Comparison of ENCODE assay signal across 7 mouse cellular contexts in genomic region chr11:114446617-114447460, GRCm38 (mm10).
DNase-seq lines count a peak whose midpoint lies in the region; ATAC-seq lines count a peak whose summit lies in the region.

No protein-coding gene starts in this region.

- ATAC-seq in heart, embryonic 14.5 days (ENCODE audit: insufficient number of reproducible peaks, insufficient read depth, low FRiP score, low read depth): peak; percentile 44; the same call in 1 of the 2 replicates

- no peaks in the 10 kb centered on the region for H3K9me3 ChIP-seq in heart, embryonic 14.5 days (ENCODE audit: control insufficient read depth, low read length)
- no peaks in the 10 kb centered on the region for H3K9me3 ChIP-seq in limb, embryonic 10.5 days (replicated peaks)

- peaks cover 26 to 35% of the 10 kb centered on the region in 2 experiments for H3K4me1 ChIP-seq in heart, embryonic 14.5 days (ENCODE audit: control insufficient read depth in 2 of 2, insufficient read depth in 2 of 2, low read length in 2 of 2)
- H3K4me1 ChIP-seq in limb, embryonic 10.5 days: peaks cover 40% of the 10 kb centered on the region

- H3K9ac ChIP-seq in heart, embryonic 14.5 days (ENCODE audit: low read length): peak overlapping the region; percentile 52

- DNase-seq in adrenal gland, postnatal 10 days: peak; percentile 56
- peak; percentile 26 for DNase-seq in embryo, embryonic 11.5 days (ENCODE audit: low read depth, low spot score)
- DNase-seq in limb, embryonic 10.5 days (ENCODE audit: low spot score): peak; percentile 61
- peak; percentile 61 for DNase-seq in mesoderm, embryonic 11.5 days (ENCODE audit: low read depth, low spot score)
- peak; percentile 78 for DNase-seq in splenic B cell, adult 2 months (ENCODE audit: low read depth, low spot score)
- no peak for DNase-seq in left cerebral cortex, adult 9 months (ENCODE audit: low spot score in 2 of 2)

- H3K4me2 ChIP-seq in heart, embryonic 14.5 days (ENCODE audit: low read length): peak overlapping the region; percentile 63

- peak overlapping the region; percentile 23 to 33 for H3K4me3 ChIP-seq in heart, embryonic 14.5 days (ENCODE audit: control insufficient read depth in 1 of 2, insufficient read depth in 1 of 2, low read depth in 1 of 2, low read length in 2 of 2)
- peak overlapping the region; percentile 43 for H3K4me3 ChIP-seq in limb, embryonic 10.5 days

- peaks cover 7% of the 10 kb centered on the region; the same call in 1 of the 2 replicates for H3K27me3 ChIP-seq in heart, embryonic 14.5 days (ENCODE audit: control insufficient read depth, insufficient read depth, low read length)
- H3K27me3 ChIP-seq in limb, embryonic 10.5 days (ENCODE audit: low read depth, poor library complexity, severe bottlenecking): peaks cover 48% of the 10 kb centered on the region
- H3K27me3 ChIP-seq in splenic B cell, adult 2 months (ENCODE audit: control insufficient read depth, insufficient read depth, low read length, poor library complexity, severe bottlenecking): no peaks in the 10 kb centered on the region

- H3K27ac ChIP-seq in heart, embryonic 14.5 days (replicated peaks in 1 of 2; ENCODE audit: control insufficient read depth in 1 of 2, insufficient read depth in 1 of 2, low read depth in 2 of 2, low read length in 2 of 2): peak overlapping the region; percentile 14 to 31; a peak in 1 of 4 replicates
- H3K27ac ChIP-seq in limb, embryonic 10.5 days: peak overlapping the region; percentile 23; the same call in 1 of the 2 replicates

- no peaks in the 10 kb centered on the region for H3K36me3 ChIP-seq in heart, embryonic 14.5 days (ENCODE audit: control insufficient read depth, insufficient read depth, low read length)
- H3K36me3 ChIP-seq in limb, embryonic 10.5 days: no peaks in the 10 kb centered on the region
- H3K36me3 ChIP-seq in splenic B cell, adult 2 months (ENCODE audit: control insufficient read depth, insufficient read depth, low read length, poor library complexity, severe bottlenecking): no peaks in the 10 kb centered on the region

- WGBS in heart, embryonic 14.5 days: 3% methylated on average over 18 of the region's 23 CpGs
- 8% methylated on average over 22 of the region's 23 CpGs for WGBS in limb, embryonic 10.5 days

Comparison
In these comparisons a context has a peak if more than half of its experiments do, and no peak if none do; other contexts are left out.
1. DNase-seq: peak in adrenal gland, postnatal 10 days (single experiment), embryo, embryonic 11.5 days (single experiment), limb, embryonic 10.5 days (single experiment), mesoderm, embryonic 11.5 days (single experiment) and splenic B cell, adult 2 months (single experiment); none in left cerebral cortex, adult 9 months (0 of 2).